Mouse (Mus musculus) CH12.LX (cell line): ENCODE measurements around the gene Prpf19. TPM values are rescaled to one million over a fixed set of nuclear protein-coding genes. Genes with fewer than 3 reads are reported as not detected.

Experiments used
- DNase-seq: peaks from one replicate; pipeline ENCODE4 v3.0.0-alpha.2; 2013; ENCODE audit errors: extremely low read depth
- H3K27ac ChIP-seq: 2 replicates; pipeline ENCODE4 v1.5.1; 2012; ENCODE audit warnings: low read depth, mild to moderate bottlenecking, control low read depth, moderate library complexity; ENCODE audit not compliant: insufficient read depth
- H3K27me3 ChIP-seq: replicated peaks from 2 replicates; pipeline ENCODE3; 2012; ENCODE audit warnings: inconsistent platforms
- H3K36me3 ChIP-seq, 2 experiments: replicated peaks in 1 of 2; 2 replicates each; pipeline versions ENCODE3 to v1.6.1; 2012; ENCODE audit warnings: inconsistent platforms in 1 of 2, low read length in 1 of 2, mild to moderate bottlenecking in 1 of 2, mixed read lengths in 1 of 2, moderate library complexity in 1 of 2; ENCODE audit not compliant: control insufficient read depth in 1 of 2, insufficient read depth in 1 of 2
- H3K4me1 ChIP-seq, 2 experiments: 2 replicates each; pipeline ENCODE4 v1.6.1; 2012; ENCODE audit warnings: inconsistent platforms in 1 of 2, moderate library complexity in 1 of 2; ENCODE audit not compliant: insufficient read depth in 2 of 2, control insufficient read depth in 1 of 2
- H3K4me2 ChIP-seq: 2 replicates; pipeline ENCODE4 v1.6.1; 2012; ENCODE audit warnings: low read depth, mild to moderate bottlenecking, control low read depth; ENCODE audit not compliant: poor library complexity, insufficient read depth, severe bottlenecking
- H3K4me3 ChIP-seq, 3 experiments: fragments of 150-350 bp in 1 of 3; sonication (generic) in 1 of 3; replicated peaks in 1 of 3; 2 replicates each; pipeline versions ENCODE3 to v1.5.1; 2011 to 2012; ENCODE audit warnings: low read depth in 2 of 3, low read length in 2 of 3, mild to moderate bottlenecking in 2 of 3, moderate library complexity in 2 of 3, control low read depth in 1 of 3, improper control_type of control experiment in 1 of 3, inconsistent platforms in 1 of 3, mixed read lengths in 1 of 3; ENCODE audit not compliant: poor library complexity in 1 of 3
- H3K79me2 ChIP-seq: replicated peaks from 2 replicates; pipeline ENCODE4 v1.6.1; 2012; ENCODE audit warnings: mild to moderate bottlenecking, moderate library complexity; ENCODE audit not compliant: control insufficient read depth, poor library complexity, insufficient read depth, severe bottlenecking; ENCODE audit errors: extremely low read depth
- H3K9ac ChIP-seq: 2 replicates; pipeline ENCODE4 v1.6.1; 2012; ENCODE audit warnings: low read depth, mild to moderate bottlenecking, control low read depth, moderate library complexity; ENCODE audit not compliant: insufficient read depth
- H3K9me3 ChIP-seq: replicated peaks from 2 replicates; pipeline ENCODE3; 2012; ENCODE audit warnings: low read length, inconsistent platforms, mixed read lengths
- BHLHE40 ChIP-seq: IDR thresholded peaks from 2 replicates; pipeline ENCODE4 v1.6.1; 2011; ENCODE audit warnings: mild to moderate bottlenecking, low read depth, low read length, improper control_type of control experiment
- CHD1 ChIP-seq: IDR thresholded peaks from 2 replicates; pipeline ENCODE4 v1.6.1; 2012; ENCODE audit warnings: low read depth, low read length, improper control_type of control experiment, inconsistent platforms
- E2F4 ChIP-seq: IDR thresholded peaks from 2 replicates; pipeline ENCODE4 v1.6.1; 2011; ENCODE audit warnings: low read depth, low read length, improper control_type of control experiment; ENCODE audit not compliant: insufficient replicate concordance
- HCFC1 ChIP-seq: IDR thresholded peaks from 2 replicates; pipeline ENCODE4 v1.6.1; 2012; ENCODE audit warnings: low read depth, mild to moderate bottlenecking, inconsistent platforms, low read length, improper control_type of control experiment
- JUND ChIP-seq: conservative IDR thresholded peaks from 2 replicates; pipeline ENCODE4 v1.6.1; 2011; ENCODE audit warnings: low read depth, low read length, improper control_type of control experiment
- MAX ChIP-seq: IDR thresholded peaks from 2 replicates; pipeline ENCODE4 v1.6.1; 2011; ENCODE audit warnings: low read length, improper control_type of control experiment
- MAZ ChIP-seq: IDR thresholded peaks from 2 replicates; pipeline ENCODE4 v1.6.1; 2012; ENCODE audit warnings: low read depth, mild to moderate bottlenecking, inconsistent platforms, low read length, improper control_type of control experiment, moderate library complexity
- MXI1 ChIP-seq: IDR thresholded peaks from 2 replicates; pipeline ENCODE4 v1.6.1; 2011; ENCODE audit warnings: mild to moderate bottlenecking, low read depth, low read length, improper control_type of control experiment
- POLR2A ChIP-seq: IDR thresholded peaks from 2 replicates; pipeline ENCODE4 v1.6.1; 2011; ENCODE audit warnings: low read depth, mild to moderate bottlenecking, improper control_type of control experiment, low read length
- TCF12 ChIP-seq: IDR thresholded peaks from 2 replicates; pipeline ENCODE4 v1.6.1; 2014; ENCODE audit warnings: low read depth, mild to moderate bottlenecking, inconsistent platforms, low read length, improper control_type of control experiment
- ZMIZ1 ChIP-seq: IDR thresholded peaks from 2 replicates; pipeline ENCODE4 v1.6.1; 2012; ENCODE audit warnings: low read depth, mild to moderate bottlenecking, inconsistent platforms, low read length, improper control_type of control experiment
- dilution Hi-C: fragments of 300-500 bp; cut with MboI; formaldehyde crosslinking; loops from 2 replicates; pipeline ENCODE4 v1.14.3; 2020; ENCODE audit warnings: low sequenced_read_pairs; ENCODE audit not compliant: extremely low pct_unique_long_range_greater_than_20kb, extremely low pct_ligation_motif_present
- in situ Hi-C: fragments of 300-500 bp; cut with MboI; formaldehyde crosslinking; loops from 3 replicates; pipeline ENCODE4 v1.14.3; 2019; ENCODE audit warnings: low sequenced_read_pairs, low pct_ligation_motif_present, low pct_unique_long_range_greater_than_20kb, mixed read lengths
- polyA plus RNA-seq: library from polyadenylated mRNA; unstranded; fragments of >175 nt; gene quantifications from 2 replicates; pipeline ENCODE4 v1.2.1, GENCODE M21; 2012; ENCODE audit warnings: low read depth; ENCODE audit not compliant: insufficient read length
- total RNA-seq, 2 experiments: library from RNA; depleted of rRNA; stranded (reverse); fragments of 300-350 nt in 1 of 2; fragments of >200 nt in 1 of 2; gene quantifications; 2 replicates each; pipeline ENCODE4 v1.2.3; 2012 to 2014

Prpf19 gene
- total and polyA plus RNA-seq, 3 experiments: 115 to 357 (median 355) TPM

GRCm38 (mm10) chr19:10892201-10892600, 2.8 kb upstream of the Prpf19 start:
- DNase-seq: no peak
- Histone ChIP-seq H3K27ac (no peak overlapping the region), H3K4me3 (no peak overlapping the region), H3K4me1 (peaks cover 3 to 16% of the 10 kb centered on the region in 2 experiments; a peak in 3 of 4 replicates), H3K9ac (no peak overlapping the region), H3K4me2 (no peak overlapping the region), H3K27me3 (peaks cover 1% of the 10 kb centered on the region), H3K9me3 (peaks cover 5% of the 10 kb centered on the region), H3K79me2 (peaks cover 20% of the 10 kb centered on the region), H3K36me3 (peaks cover under 1 to 5% of the 10 kb centered on the region in 2 experiments)
- in situ Hi-C loops: no loop called here
- dilution Hi-C loops: no loop called here
- TF ChIP-seq MAX (no peak), BHLHE40 (no peak), ZMIZ1 (no peak), CHD1 (no peak)

GRCm38 (mm10) chr19:10895708-10896107, 677 bp downstream of the Prpf19 start:
- in situ Hi-C loops: no loop called here
- H3K27ac ChIP-seq: no peak overlapping the region

GRCm38 (mm10) chr19:10896849-10897248, 1.8 kb downstream of the Prpf19 start:
- Histone ChIP-seq H3K9ac (peak overlapping the region; percentile 85), H3K27ac (no peak overlapping the region), H3K36me3 (peaks cover 47 to 51% of the 10 kb centered on the region in 2 experiments), H3K4me3 (no peak overlapping the region), H3K79me2 (peaks cover 39% of the 10 kb centered on the region), H3K4me2 (peak overlapping the region; percentile 93), H3K9me3 (peaks cover 5% of the 10 kb centered on the region), H3K27me3 (no peaks in the 10 kb centered on the region), H3K4me1 (peaks cover 6 to 18% of the 10 kb centered on the region in 2 experiments; a peak in 3 of 4 replicates)
- in situ Hi-C loops (no loop called here), dilution Hi-C loops (no loop called here)
- no peak for DNase-seq
- TF ChIP-seq MXI1 (no peak), POLR2A (no peak), HCFC1 (no peak), MAZ (no peak), TCF12 (no peak), JUND (no peak)
- TF ChIP-seq, all 38 proteins: peak for 0

More at GRCm38 (mm10) chr19:10895708-10896107, 677 bp downstream of the Prpf19 start:
- no peak for DNase-seq
- H3K9ac ChIP-seq: peak overlapping the region; percentile 85
- TF ChIP-seq E2F4 (no peak), CHD1 (0 out of 2 replicates have a peak, but pooled peaks have one; percentile 25), TCF12 (no peak)
- peak overlapping the region; percentile 91 to 98 (median 92) for H3K4me3 ChIP-seq
- peak overlapping the region; percentile 93 for H3K4me2 ChIP-seq
- peaks cover 35 to 40% of the 10 kb centered on the region in 2 experiments for H3K36me3 ChIP-seq
- no peaks in the 10 kb centered on the region for H3K27me3 ChIP-seq
- peaks cover 5% of the 10 kb centered on the region for H3K9me3 ChIP-seq
- dilution Hi-C loops: no loop called here
- H3K4me1 ChIP-seq: peaks cover 6 to 18% of the 10 kb centered on the region in 2 experiments; a peak in 3 of 4 replicates
- H3K79me2 ChIP-seq: peaks cover 39% of the 10 kb centered on the region
